13 mouse cellular contexts compared by ENCODE assay signal in genomic region chr10:117987620-117988019, GRCm38 (mm10).
DNase-seq lines count a peak whose midpoint lies in the region; ATAC-seq and TF ChIP-seq lines count a peak whose summit lies in the region.
"Had no signal": no experiment of that assay in that cellular context is flagged by ENCODE, and none has a peak within 500 bp of the region (broad histone marks: within the 10 kb centered on the region; RNA-seq: fewer than 3 reads in every experiment).

No protein-coding gene starts in this region.

- DNase-seq in left cerebral cortex, postnatal 36 days (ENCODE audit: low spot score in 2 of 2) = peak; percentile 13 to 26
- DNase-seq in left cerebral cortex, adult 11 months (ENCODE audit: low spot score) = no peak
- peak; percentile 46 for DNase-seq in lung, postnatal 36 days
- no peak for DNase-seq in ovary, postnatal 10 days (ENCODE audit: low spot score)
- DNase-seq: cerebellum, adult 9-11 months; forebrain, postnatal 0 days; kidney, adult 2 months had no signal

- no peaks in the 10 kb centered on the region for H3K27me3 ChIP-seq in heart, embryonic 15.5 days
- H3K27me3 ChIP-seq in forebrain, embryonic 16.5 days (replicated peaks; ENCODE audit: control insufficient read depth, insufficient read depth, low read length) = no peaks in the 10 kb centered on the region
- H3K27me3 ChIP-seq: embryonic facial prominence, embryonic 13.5 days had no signal

- H3K4me3 ChIP-seq in embryonic fibroblast, embryonic 13.5 days (ENCODE audit: insufficient read depth, low read length) = no peak overlapping the region
- no peak overlapping the region for H3K4me3 ChIP-seq in heart, embryonic 15.5 days
- H3K4me3 ChIP-seq in forebrain, embryonic 16.5 days (replicated peaks; ENCODE audit: low read length) = no peak overlapping the region
- H3K4me3 ChIP-seq: embryonic facial prominence, embryonic 13.5 days; hindbrain, embryonic 10.5 days had no signal

- peak overlapping the region; percentile 58 for H3K27ac ChIP-seq in embryonic fibroblast, embryonic 13.5 days (ENCODE audit: insufficient read depth, low read length)
- H3K27ac ChIP-seq in heart, embryonic 15.5 days = peak overlapping the region; percentile 88
- no peak overlapping the region for H3K27ac ChIP-seq in forebrain, embryonic 16.5 days (ENCODE audit: low read length)
- H3K27ac ChIP-seq: embryonic facial prominence, embryonic 13.5 days; hindbrain, embryonic 10.5 days had no signal

- H3K4me1 ChIP-seq in embryonic fibroblast, embryonic 13.5 days (ENCODE audit: control insufficient read depth, insufficient read depth, low read length) = peaks cover 10% of the 10 kb centered on the region
- peaks cover 25% of the 10 kb centered on the region for H3K4me1 ChIP-seq in heart, embryonic 15.5 days (replicated peaks)
- H3K4me1 ChIP-seq in forebrain, embryonic 16.5 days (replicated peaks; ENCODE audit: control insufficient read depth, insufficient read depth, low read length) = peaks cover 9% of the 10 kb centered on the region
- H3K4me1 ChIP-seq: hindbrain, embryonic 10.5 days had no signal

- no peaks in the 10 kb centered on the region for H3K36me3 ChIP-seq in heart, embryonic 15.5 days
- no peaks in the 10 kb centered on the region for H3K36me3 ChIP-seq in forebrain, embryonic 16.5 days (ENCODE audit: control insufficient read depth, insufficient read depth)
- H3K36me3 ChIP-seq: embryonic facial prominence, embryonic 13.5 days; hindbrain, embryonic 10.5 days had no signal

- H3K4me2 ChIP-seq in heart, embryonic 15.5 days = peak overlapping the region; percentile 29; the same call in 1 of the 2 replicates
- no peak overlapping the region for H3K4me2 ChIP-seq in forebrain, embryonic 16.5 days (ENCODE audit: low read length)
- H3K4me2 ChIP-seq: embryonic facial prominence, embryonic 13.5 days; liver, embryonic 11.5 days had no signal

- ATAC-seq in heart, embryonic 15.5 days (replicated peaks; ENCODE audit: insufficient number of reproducible peaks, insufficient read depth, low FRiP score, low read depth) = peak; percentile 80
- no peak for ATAC-seq in forebrain, embryonic 16.5 days
- ATAC-seq: forebrain, postnatal 0 days had no signal

- H3K9ac ChIP-seq in heart, embryonic 15.5 days = no peak overlapping the region
- H3K9ac ChIP-seq in forebrain, embryonic 16.5 days (replicated peaks; ENCODE audit: low read depth, low read length) = no peak overlapping the region
- H3K9ac ChIP-seq: embryonic facial prominence, embryonic 13.5 days; forebrain, postnatal 0 days had no signal

- no peaks in the 10 kb centered on the region for H3K9me3 ChIP-seq in heart, embryonic 15.5 days (replicated peaks)
- no peaks in the 10 kb centered on the region for H3K9me3 ChIP-seq in forebrain, embryonic 16.5 days (ENCODE audit: control insufficient read depth, low read length)
- H3K9me3 ChIP-seq: embryonic facial prominence, embryonic 13.5 days had no signal

- intact Hi-C loops in left cerebral cortex, postnatal 36 days (cut with DNase I) = loop anchor here (10.0 kb wide), 1 partner anchor 143 kb away; the partner anchor contains the start of gene Rap1b

- 32% methylated on average over 6 of the region's 6 CpGs for WGBS in heart, embryonic 15.5 days
- WGBS in forebrain, embryonic 16.5 days = 68% methylated on average over 6 of the region's 6 CpGs

- no peak for TF ChIP-seq CTCF in embryonic fibroblast, embryonic 13.5 days (IDR thresholded peaks at IDR 0.05; ENCODE audit: borderline replicate concordance, insufficient read depth, low read length)

- TF ChIP-seq POLR2A in embryonic fibroblast, embryonic 13.5 days (IDR thresholded peaks at IDR 0.05; ENCODE audit: low read depth, low read length) = no peak

Comparison
In these comparisons a context has a peak if more than half of its experiments do, and no peak if none do; other contexts are left out.
1. DNase-seq: peak in left cerebral cortex, postnatal 36 days (2 of 2) and lung, postnatal 36 days (single experiment); none in left cerebral cortex, adult 11 months (single experiment) and ovary, postnatal 10 days (single experiment).